Mouse (Mus musculus) kidney, adult 2 months (tissue): ENCODE measurements at regions not wholly inside any gene's neighbourhood (a gene's known extent, or its start where the extent isn't known, plus 50 kb on each side); places are given as distances from the start of the nearest gene placed in this dataset.
A peak's percentile ranks its signal among the peaks of the same experiment; 100 is the strongest.

Source experiments
- DNase-seq: peaks from one replicate; pipeline ENCODE4 v3.0.0; 2021
- H3K27ac ChIP-seq: fragments of 200-500 bp; 2 replicates; pipeline ENCODE4 v1.5.1; 2012; ENCODE audit warnings: low read depth, low read length, control low read depth, inconsistent platforms; ENCODE audit not compliant: insufficient read depth
- H3K27me3 ChIP-seq: fragments of 200-500 bp; replicated peaks from 2 replicates; pipeline ENCODE4 v1.6.1; 2012; ENCODE audit warnings: mild to moderate bottlenecking, moderate library complexity, low read length, inconsistent platforms; ENCODE audit not compliant: control insufficient read depth, insufficient read depth
- H3K36me3 ChIP-seq: fragments of 200-500 bp; 2 replicates; pipeline ENCODE4 v1.6.1; 2012; ENCODE audit warnings: mild to moderate bottlenecking, moderate library complexity, low read length, inconsistent platforms; ENCODE audit not compliant: control insufficient read depth, insufficient read depth
- H3K4me1 ChIP-seq: fragments of 200-500 bp; 2 replicates; pipeline ENCODE4 v1.6.1; 2011; ENCODE audit warnings: low read length; ENCODE audit not compliant: control insufficient read depth, insufficient read depth
- H3K4me3 ChIP-seq: fragments of 200-500 bp; 2 replicates; pipeline ENCODE4 v1.5.1; 2011; ENCODE audit warnings: mild to moderate bottlenecking, low read depth, low read length, control low read depth; ENCODE audit not compliant: insufficient read depth
- CTCF ChIP-seq: fragments of 200-500 bp; conservative IDR thresholded peaks from 2 replicates; pipeline ENCODE4 v1.5.1; 2011; ENCODE audit warnings: low read depth, mild to moderate bottlenecking, control low read depth, low read length, moderate library complexity, mixed read lengths; ENCODE audit not compliant: insufficient read depth, insufficient read length
- POLR2A ChIP-seq: fragments of 200-500 bp; IDR thresholded peaks from one replicate; pipeline ENCODE4 v1.6.1; 2011; ENCODE audit warnings: low read depth, low read length, control low read depth
- WGBS: fragments of 180-500 bp; shearing (Covaris S2); methylation state at CpG from one replicate; pipeline ENCODE4 v1.1.7; 2018; 5-methylcytosine and 5-hydroxymethylcytosine counted together

- DNase-seq = no peak
- no peak overlapping the region for H3K27ac ChIP-seq
- WGBS = 83% methylated on average over 9 of the region's 9 CpGs
- H3K4me3 ChIP-seq = no peak overlapping the region
- H3K27me3 ChIP-seq = no peaks in the 10 kb centered on the region
- H3K4me1 ChIP-seq = no peaks in the 10 kb centered on the region
- no peaks in the 10 kb centered on the region for H3K36me3 ChIP-seq
- TF ChIP-seq CTCF = no peak
- no peak for TF ChIP-seq POLR2A
Measured at GRCm38 (mm10) chr13:53850146-53850545, 205.4 kb downstream of the Drd1 start.

GRCm38 (mm10) chr13:53846221-53846620, 209.3 kb downstream of the Drd1 start:
- H3K36me3 ChIP-seq = no peaks in the 10 kb centered on the region
- TF ChIP-seq CTCF (no peak), POLR2A (no peak)
- DNase-seq = no peak
- H3K27ac ChIP-seq = no peak overlapping the region
- no peaks in the 10 kb centered on the region for H3K4me1 ChIP-seq
- H3K27me3 ChIP-seq = no peaks in the 10 kb centered on the region
- 91% methylated on average over 5 of the region's 5 CpGs for WGBS
- H3K4me3 ChIP-seq = no peak overlapping the region

GRCm38 (mm10) chr13:53845786-53846185, 209.7 kb downstream of the Drd1 start:
- H3K27me3 ChIP-seq = no peaks in the 10 kb centered on the region
- no peak overlapping the region for H3K4me3 ChIP-seq
- TF ChIP-seq CTCF (no peak), POLR2A (no peak)
- 66% methylated on average over 14 of the region's 14 CpGs for WGBS
- H3K27ac ChIP-seq = no peak overlapping the region
- H3K36me3 ChIP-seq = no peaks in the 10 kb centered on the region
- DNase-seq = no peak
- H3K4me1 ChIP-seq = no peaks in the 10 kb centered on the region

GRCm38 (mm10) chr13:53825957-53826580, 229.4 kb downstream of the Drd1 start:
- Histone ChIP-seq H3K4me3 (no peak overlapping the region), H3K4me1 (no peaks in the 10 kb centered on the region), H3K27me3 (no peaks in the 10 kb centered on the region), H3K36me3 (no peaks in the 10 kb centered on the region), H3K27ac (no peak overlapping the region)
- TF ChIP-seq POLR2A (no peak), CTCF (no peak)
- 68% methylated on average over 8 of the region's 8 CpGs for WGBS
- no peak for DNase-seq

- Histone ChIP-seq H3K4me3 (no peak overlapping the region), H3K27me3 (no peaks in the 10 kb centered on the region), H3K36me3 (no peaks in the 10 kb centered on the region), H3K27ac (no peak overlapping the region), H3K4me1 (no peaks in the 10 kb centered on the region)
- WGBS = 75% methylated on average over 8 of the region's 8 CpGs
- TF ChIP-seq POLR2A (no peak), CTCF (no peak)
- DNase-seq = peak; percentile 49
Measured at GRCm38 (mm10) chr13:53822061-53822460, 233.4 kb downstream of the Drd1 start.

- H3K36me3 ChIP-seq = no peaks in the 10 kb centered on the region
- WGBS = 79% methylated on average over 7 of the region's 7 CpGs
Measured at GRCm38 (mm10) chr13:53815629-53816028, 239.9 kb downstream of the Drd1 start.

GRCm38 (mm10) chr13:53814088-53814487, 241.4 kb downstream of the Drd1 start:
- no peaks in the 10 kb centered on the region for H3K27me3 ChIP-seq
- peak; percentile 17 for DNase-seq
- no peak for TF ChIP-seq CTCF
- TF ChIP-seq POLR2A = no peak
- no peaks in the 10 kb centered on the region for H3K36me3 ChIP-seq
- no peaks in the 10 kb centered on the region for H3K4me1 ChIP-seq
- no peak overlapping the region for H3K4me3 ChIP-seq
- H3K27ac ChIP-seq = no peak overlapping the region
- 60% methylated on average over 9 of the region's 9 CpGs for WGBS

More at GRCm38 (mm10) chr13:53815629-53816028, 239.9 kb downstream of the Drd1 start:
- DNase-seq = no peak
- Histone ChIP-seq H3K4me3 (no peak overlapping the region), H3K4me1 (no peaks in the 10 kb centered on the region), H3K27me3 (no peaks in the 10 kb centered on the region), H3K27ac (no peak overlapping the region)
- TF ChIP-seq POLR2A (no peak), CTCF (no peak)
